Mouse (Mus musculus) induced T-regulatory cell, adult 2 months (primary cell): ENCODE data around the gene Adcy3.
"Not testable (repeated sequence)": the region's sequence is repeated elsewhere in the genome, so short reads cannot be mapped to it uniquely, and the experiment has no call there.

Source experiments
- DNase-seq: peaks from one replicate; pipeline ENCODE4 v3.0.0-alpha.2; 2012; ENCODE audit warnings: low read depth

Gene Adcy3

DNA sequence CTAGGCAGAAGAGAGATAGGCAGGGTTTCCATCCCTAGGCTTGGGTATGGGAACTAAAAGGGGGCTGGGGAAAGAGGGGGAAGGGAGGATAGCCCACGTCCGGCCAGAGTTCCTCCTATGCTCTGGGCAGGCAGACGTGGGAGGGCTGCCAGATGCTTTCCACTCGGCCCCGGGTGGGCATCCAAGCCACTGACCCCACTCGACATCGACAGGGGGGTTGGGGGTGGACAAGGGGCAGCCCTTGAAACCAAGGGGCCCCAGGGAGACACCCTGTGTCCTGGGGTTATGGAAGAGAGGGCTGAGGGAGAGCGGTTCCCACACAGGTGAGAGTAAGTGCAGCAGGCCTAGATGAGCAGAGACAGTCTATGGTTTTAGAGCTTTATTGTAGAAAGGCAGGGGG is 107.4 kb downstream of the Adcy3 start:
- not testable (repeated sequence) for DNase-seq

DNA sequence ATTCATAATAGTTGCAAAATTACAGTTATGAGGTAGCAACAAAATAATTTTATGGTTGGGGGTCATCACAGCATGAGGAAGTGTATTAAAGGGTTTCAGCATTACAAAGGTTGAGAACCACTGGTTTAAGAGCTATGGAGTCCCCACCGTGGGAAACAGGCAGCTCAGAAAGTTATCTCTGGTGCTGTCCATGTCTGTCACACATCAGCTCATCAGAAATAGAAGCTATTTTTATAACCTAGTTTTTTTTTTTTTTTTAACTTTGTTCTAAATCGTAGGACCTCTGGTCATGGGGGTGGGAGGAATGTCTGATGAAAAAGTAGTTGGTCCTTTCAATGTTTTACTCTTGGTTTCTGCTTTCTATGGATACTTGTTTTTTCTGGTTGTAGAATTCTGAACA is 110.9 kb downstream of the Adcy3 start:
- DNase-seq: no peak

DNA sequence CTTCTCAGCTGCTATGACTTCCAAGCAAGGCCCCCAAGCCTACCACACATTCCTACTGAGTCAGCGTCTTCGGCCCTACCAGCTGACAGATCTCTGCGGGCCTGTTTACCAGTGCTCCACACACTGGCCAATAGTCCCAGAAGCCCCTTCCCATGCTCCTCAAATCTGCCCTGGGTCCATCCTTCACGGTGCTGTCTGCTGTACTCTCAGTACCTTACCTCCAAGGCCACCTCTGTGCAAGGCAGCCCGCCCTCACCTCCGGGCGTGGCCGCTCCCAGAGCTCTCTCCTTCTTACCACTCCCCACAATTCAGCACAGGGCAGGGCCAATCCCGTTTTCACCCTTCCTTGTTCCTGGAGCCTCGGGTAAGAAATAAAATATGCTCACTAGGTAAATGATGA is 112.8 kb downstream of the Adcy3 start:
- no peak for DNase-seq

DNA sequence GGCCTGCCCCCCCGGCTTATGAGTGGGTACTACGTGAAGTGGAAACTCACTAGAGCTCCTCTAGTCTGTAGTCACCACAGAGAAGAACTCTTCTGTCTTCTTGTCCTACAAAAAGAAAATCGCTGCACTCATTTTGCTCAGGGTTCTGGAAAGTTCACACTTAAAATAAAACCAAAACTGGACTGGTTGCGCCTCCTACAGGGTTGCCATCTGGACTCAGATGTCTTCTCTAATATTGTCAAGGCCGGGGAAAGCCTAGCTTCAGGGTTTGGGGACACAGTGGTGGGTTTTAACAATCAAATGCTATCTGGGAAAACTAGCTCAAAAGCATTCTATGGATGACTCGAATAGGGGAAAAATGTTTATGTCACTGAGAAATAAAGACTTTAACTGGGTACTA is 116.9 kb downstream of the Adcy3 start:
- no peak for DNase-seq

DNA sequence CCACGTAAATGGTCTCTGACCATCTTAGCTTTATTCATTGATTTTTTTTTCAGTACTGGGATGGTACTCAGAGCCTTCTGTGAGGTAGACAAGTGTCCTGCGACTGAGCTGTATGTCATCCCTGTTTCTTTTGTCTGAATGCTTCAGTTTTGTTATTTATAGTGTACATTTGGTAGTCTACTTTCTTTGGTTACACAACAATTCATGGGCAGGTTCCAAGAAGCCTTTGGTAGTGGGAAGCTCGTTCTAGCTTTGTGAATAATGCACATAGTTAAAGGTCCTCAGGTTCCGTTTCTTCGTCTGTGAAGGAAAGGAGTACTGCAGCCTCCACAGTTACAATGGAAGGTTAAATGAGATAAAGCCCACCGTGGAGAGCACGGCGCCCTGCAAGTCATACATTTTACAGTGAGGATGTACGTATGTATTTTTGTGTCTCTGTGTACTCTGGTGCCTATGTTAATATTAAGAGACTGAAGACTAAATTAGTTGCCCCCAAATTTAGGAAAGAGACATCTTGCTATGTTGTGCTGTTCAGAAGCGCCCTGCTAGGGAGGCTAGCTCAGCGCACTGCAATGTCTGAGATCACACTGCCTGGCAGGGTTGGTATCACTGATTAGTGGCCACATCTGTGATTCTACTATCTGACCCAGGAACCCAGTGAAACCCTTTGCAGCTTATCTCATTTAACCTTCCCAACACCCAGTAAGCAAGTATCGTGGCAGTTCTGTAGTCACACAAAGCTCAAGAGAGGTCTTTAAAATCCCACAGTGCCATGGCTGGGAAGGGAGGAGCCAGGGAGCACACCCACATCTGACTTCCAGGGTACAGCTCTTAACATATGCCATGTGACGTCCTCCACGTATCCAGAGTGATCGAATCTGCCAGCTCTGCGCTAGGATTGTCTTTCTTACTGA is 120.1 kb downstream of the Adcy3 start:
- no peak for DNase-seq
